8 mouse cellular contexts compared by ENCODE assay signal in genomic region chr6:85302326-85303055, GRCm38 (mm10). TPM values are rescaled to one million over a fixed set of nuclear protein-coding genes. Genes with fewer than 3 reads are reported as not detected.
DNase-seq lines count a peak whose midpoint lies in the region; ATAC-seq and TF ChIP-seq lines count a peak whose summit lies in the region.

No protein-coding gene starts in this region.

- DNase-seq in liver, adult 2 months (ENCODE audit: extremely low read depth, low read depth, low spot score) = peak; percentile 49
- no peak for DNase-seq in liver
- peak; percentile 33 for DNase-seq in large intestine, adult 2 months (ENCODE audit: low read depth, low spot score)
- DNase-seq in lung, postnatal 25 days (ENCODE audit: low spot score) = peak; percentile 13
- DNase-seq in liver, postnatal 0 days = no peak

- H3K4me2 ChIP-seq in embryonic facial prominence, embryonic 13.5 days = no peak overlapping the region
- no peak overlapping the region for H3K4me2 ChIP-seq in heart, embryonic 13.5 days
- H3K4me2 ChIP-seq in stomach, embryonic 15.5 days = no peak overlapping the region
- H3K4me2 ChIP-seq in liver, postnatal 0 days (ENCODE audit: low read depth, low read length) = no peak overlapping the region

- H3K9me3 ChIP-seq in embryonic facial prominence, embryonic 13.5 days = peaks cover 5% of the 10 kb centered on the region; the same call in 1 of the 2 replicates
- H3K9me3 ChIP-seq in heart, embryonic 13.5 days = peaks cover 5% of the 10 kb centered on the region; the same call in 1 of the 2 replicates
- no peaks in the 10 kb centered on the region for H3K9me3 ChIP-seq in stomach, embryonic 15.5 days
- H3K9me3 ChIP-seq in liver, postnatal 0 days (ENCODE audit: low read length) = no peaks in the 10 kb centered on the region

- TF ChIP-seq EP300 in liver, postnatal 0 days (IDR thresholded peaks at IDR 0.05; ENCODE audit: low read depth) = no peak

- H3K9ac ChIP-seq in liver, adult 2 months (ENCODE audit: low read depth, low read length) = no peak overlapping the region
- H3K9ac ChIP-seq in embryonic facial prominence, embryonic 13.5 days = no peak overlapping the region
- H3K9ac ChIP-seq in heart, embryonic 13.5 days = no peak overlapping the region
- H3K9ac ChIP-seq in stomach, embryonic 15.5 days = no peak overlapping the region
- H3K9ac ChIP-seq in liver, postnatal 0 days (replicated peaks) = no peak overlapping the region

- no peaks in the 10 kb centered on the region for H3K4me1 ChIP-seq in liver, adult 2 months (ENCODE audit: control insufficient read depth, insufficient read depth, low read length)
- H3K4me1 ChIP-seq in embryonic facial prominence, embryonic 13.5 days = peaks cover 10% of the 10 kb centered on the region
- peaks cover 10% of the 10 kb centered on the region for H3K4me1 ChIP-seq in heart, embryonic 13.5 days
- peaks cover 6% of the 10 kb centered on the region for H3K4me1 ChIP-seq in stomach, embryonic 15.5 days
- peaks cover 4% of the 10 kb centered on the region for H3K4me1 ChIP-seq in liver, postnatal 0 days (ENCODE audit: insufficient read depth)

- 57% methylated on average over 3 of the region's 3 CpGs for WGBS in liver, adult 2 months
- WGBS in embryonic facial prominence, embryonic 13.5 days = 63% methylated on average over 3 of the region's 3 CpGs
- WGBS in heart, embryonic 13.5 days = 59% methylated on average over 3 of the region's 3 CpGs
- WGBS in large intestine, adult 2 months = 27% methylated on average over 3 of the region's 3 CpGs
- 56% methylated on average over 3 of the region's 3 CpGs for WGBS in stomach, embryonic 15.5 days
- 72% methylated on average over 3 of the region's 3 CpGs for WGBS in liver, postnatal 0 days (ENCODE audit: insufficient replicate concordance)

- no peak overlapping the region for H3K4me3 ChIP-seq in liver, adult 2 months (ENCODE audit: insufficient read depth, low read depth, low read length)
- no peak overlapping the region for H3K4me3 ChIP-seq in embryonic facial prominence, embryonic 13.5 days
- no peak overlapping the region for H3K4me3 ChIP-seq in heart, embryonic 13.5 days
- no peak overlapping the region for H3K4me3 ChIP-seq in stomach, embryonic 15.5 days (replicated peaks)
- no peak overlapping the region for H3K4me3 ChIP-seq in liver, postnatal 0 days (ENCODE audit: low read depth, low read length)

- no peak for TF ChIP-seq POLR2A in liver, adult 2 months (IDR thresholded peaks at IDR 0.05; ENCODE audit: extremely low read depth, insufficient read depth, low read length)

- ATAC-seq in embryonic facial prominence, embryonic 13.5 days (ENCODE audit: insufficient number of reproducible peaks, insufficient read depth, low FRiP score, low TSS enrichment, low read depth) = 0 out of 2 replicates have a peak, but pooled peaks have one; percentile 10
- ATAC-seq in heart, embryonic 13.5 days (ENCODE audit: extremely low read depth, insufficient number of reproducible peaks, low FRiP score, low TSS enrichment) = no peak
- ATAC-seq in stomach, embryonic 15.5 days (ENCODE audit: insufficient read depth, low FRiP score, low read depth) = no peak
- ATAC-seq in liver, postnatal 0 days = no peak

- peaks cover 4% of the 10 kb centered on the region; the same call in 1 of the 2 replicates for H3K36me3 ChIP-seq in liver, adult 2 months (ENCODE audit: control insufficient read depth, insufficient read depth, low read length)
- H3K36me3 ChIP-seq in embryonic facial prominence, embryonic 13.5 days = no peaks in the 10 kb centered on the region
- H3K36me3 ChIP-seq in heart, embryonic 13.5 days = no peaks in the 10 kb centered on the region
- no peaks in the 10 kb centered on the region for H3K36me3 ChIP-seq in stomach, embryonic 15.5 days
- no peaks in the 10 kb centered on the region for H3K36me3 ChIP-seq in liver, postnatal 0 days (replicated peaks; ENCODE audit: insufficient read depth, low read length)

- H3K79me2 ChIP-seq in liver, adult 2 months (ENCODE audit: control insufficient read depth, insufficient read depth, low read length) = no peaks in the 10 kb centered on the region

- no peak for TF ChIP-seq CTCF in liver, adult 2 months (IDR thresholded peaks at IDR 0.05; ENCODE audit: low read depth, low read length)
- TF ChIP-seq CTCF in liver, postnatal 0 days (IDR thresholded peaks at IDR 0.05; ENCODE audit: low read depth) = no peak

- H3K27me3 ChIP-seq in liver, adult 2 months (ENCODE audit: control insufficient read depth, insufficient read depth, low read length) = no peaks in the 10 kb centered on the region
- H3K27me3 ChIP-seq in embryonic facial prominence, embryonic 13.5 days = no peaks in the 10 kb centered on the region
- H3K27me3 ChIP-seq in heart, embryonic 13.5 days (replicated peaks) = no peaks in the 10 kb centered on the region
- H3K27me3 ChIP-seq in stomach, embryonic 15.5 days (replicated peaks) = no peaks in the 10 kb centered on the region
- no peaks in the 10 kb centered on the region for H3K27me3 ChIP-seq in liver, postnatal 0 days (ENCODE audit: insufficient read depth, low read length)

- H3K27ac ChIP-seq in liver, adult 2 months (replicated peaks; ENCODE audit: insufficient read depth, low read depth, low read length) = no peak overlapping the region
- H3K27ac ChIP-seq in embryonic facial prominence, embryonic 13.5 days = peak overlapping the region; percentile 56; the same call in 1 of the 2 replicates
- peak overlapping the region; percentile 29; the same call in 1 of the 2 replicates for H3K27ac ChIP-seq in heart, embryonic 13.5 days (replicated peaks)
- peak overlapping the region; percentile 9 for H3K27ac ChIP-seq in stomach, embryonic 15.5 days
- H3K27ac ChIP-seq in liver, postnatal 0 days (ENCODE audit: low read depth) = no peak overlapping the region

RNA-seq across cellular contexts. Expression of gene Sfxn5, which starts 30.7 kb away (rescaled TPM):
- 21.9 and 23.6 TPM in 2 replicates for total RNA-seq in liver, adult 2 months (2014; rRNA removed)
- 23.4 and 31.8 TPM in 2 replicates for polyA plus RNA-seq in liver, adult 2 months (2012; rRNA removed)
- 7.0 and 8.2 TPM in 2 replicates for polyA plus RNA-seq in embryonic facial prominence, embryonic 13.5 days (2015; fragmentation: Nextera tagmentation; extraction: Ambion mirVana)
- polyA plus RNA-seq in heart, embryonic 13.5 days (2015; fragmentation: Nextera tagmentation; extraction: Ambion mirVana) = 3.3 and 4.6 TPM in 2 replicates
- 1.2 and 1.3 TPM in 2 replicates for polyA plus RNA-seq in large intestine, adult 2 months (2012; rRNA removed)
- polyA plus RNA-seq in stomach, embryonic 15.5 days (2015; fragmentation: Nextera tagmentation; extraction: Ambion mirVana) = 11.0 and 11.5 TPM in 2 replicates
- 3.1 and 3.3 TPM in 2 replicates for polyA plus RNA-seq in liver, postnatal 0 days (2015; fragmentation: Nextera tagmentation; extraction: Ambion mirVana)

Comparison
In these comparisons a context has a peak if more than half of its experiments do, and no peak if none do; other contexts are left out.
1. DNase-seq: peak in liver, adult 2 months (single experiment), large intestine, adult 2 months (single experiment) and lung, postnatal 25 days (single experiment); none in liver (single experiment) and liver, postnatal 0 days (single experiment).
2. H3K27ac ChIP-seq: peak in embryonic facial prominence, embryonic 13.5 days (single experiment), heart, embryonic 13.5 days (single experiment) and stomach, embryonic 15.5 days (single experiment); none in liver, adult 2 months (single experiment) and liver, postnatal 0 days (single experiment).